Mouse (Mus musculus): ENCODE data around the gene Plcg1.

Gene Plcg1

DNA sequence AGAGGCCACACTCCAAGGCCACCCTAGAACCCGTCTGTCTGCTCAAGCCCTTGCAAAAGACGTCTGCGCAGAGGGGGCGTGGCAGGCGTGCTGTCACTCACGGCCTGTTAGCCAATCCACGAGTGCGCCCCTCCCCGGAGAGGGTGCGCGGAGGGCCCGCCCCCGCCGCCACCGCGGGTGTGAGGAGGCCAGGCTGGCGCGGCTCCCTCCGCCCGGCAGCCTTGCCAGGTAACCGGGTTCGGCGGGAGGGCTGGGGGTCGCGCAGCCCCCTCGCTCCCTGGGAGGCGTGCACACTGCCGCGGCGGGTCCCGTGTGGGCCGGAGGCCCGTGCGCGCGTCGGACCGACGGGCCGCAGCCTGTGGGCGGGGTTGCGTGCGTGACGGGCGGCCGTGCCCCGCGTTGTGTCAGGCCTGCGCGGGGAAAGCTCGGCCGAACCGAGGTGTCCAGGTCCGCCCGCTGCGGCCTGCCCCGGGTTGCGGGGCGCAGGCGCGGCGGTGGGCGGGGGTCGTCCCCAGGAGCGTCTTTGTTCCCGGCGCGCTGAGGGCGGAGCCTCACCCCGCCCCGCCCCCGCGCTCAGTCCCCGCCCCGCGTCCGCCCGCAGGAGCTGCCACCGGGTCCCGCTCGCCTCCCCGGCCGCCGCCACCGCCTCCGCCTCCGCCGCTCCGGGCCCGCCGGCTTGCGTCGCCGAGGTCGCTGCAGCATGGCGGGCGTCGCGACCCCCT is at the start of gene Plcg1:
Gene Plcg1, plus strand, starts transcription at position 184 of the 722 bp plus-strand sequence.
- DNase-seq (ENCODE audit: low read depth) = peak; percentile 88

DNA sequence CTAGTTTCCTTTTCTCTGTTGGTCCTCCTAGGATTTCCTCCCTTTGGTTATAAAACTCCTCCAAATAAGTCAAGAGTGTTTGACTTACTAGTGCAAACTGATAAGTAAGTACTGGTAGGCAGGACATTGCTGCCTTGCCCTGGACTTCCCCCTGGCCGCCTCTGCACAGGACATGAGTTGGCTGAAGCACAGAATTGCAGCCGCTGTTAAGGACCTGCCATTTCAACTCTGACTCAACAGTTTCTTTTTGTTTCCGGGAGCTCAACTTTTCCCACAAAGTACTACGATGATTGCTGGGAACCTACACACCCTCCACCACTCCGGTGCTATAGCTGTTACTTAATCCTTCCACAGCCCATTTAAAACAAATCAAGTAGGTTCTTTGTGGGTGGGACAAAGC is 30.8 kb upstream of the Plcg1 start:
- peak; percentile 94 for DNase-seq (ENCODE audit: low read depth)

- peak; percentile 45 for DNase-seq (ENCODE audit: low read depth)
Measured at GRCm38 (mm10) chr2:160701603-160702002, 29.5 kb upstream of the Plcg1 start.

DNA sequence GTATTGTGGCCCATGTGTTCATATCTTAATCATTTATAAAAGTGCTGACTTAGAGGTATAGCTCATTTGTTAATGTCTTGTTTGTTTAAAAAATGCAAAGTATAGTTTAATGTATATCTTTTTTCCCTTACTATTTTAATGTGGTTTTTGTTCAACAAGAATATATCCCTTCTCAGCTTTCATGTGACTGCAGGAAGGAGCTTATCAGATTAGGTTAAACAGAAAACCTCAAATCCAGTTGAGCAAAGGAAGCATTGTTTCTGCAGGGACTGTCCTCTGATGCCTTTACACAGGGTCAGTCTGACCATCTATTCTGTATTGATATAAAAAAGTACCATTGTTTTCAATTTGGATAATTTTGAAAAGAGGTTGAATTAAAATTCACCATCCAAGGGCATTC is 28.3 kb upstream of the Plcg1 start:
- peak; percentile 79 for DNase-seq (ENCODE audit: low read depth)

- no peak for DNase-seq (ENCODE audit: low read depth)
Measured at GRCm38 (mm10) chr2:160707673-160708072, 23.4 kb upstream of the Plcg1 start.

DNA sequence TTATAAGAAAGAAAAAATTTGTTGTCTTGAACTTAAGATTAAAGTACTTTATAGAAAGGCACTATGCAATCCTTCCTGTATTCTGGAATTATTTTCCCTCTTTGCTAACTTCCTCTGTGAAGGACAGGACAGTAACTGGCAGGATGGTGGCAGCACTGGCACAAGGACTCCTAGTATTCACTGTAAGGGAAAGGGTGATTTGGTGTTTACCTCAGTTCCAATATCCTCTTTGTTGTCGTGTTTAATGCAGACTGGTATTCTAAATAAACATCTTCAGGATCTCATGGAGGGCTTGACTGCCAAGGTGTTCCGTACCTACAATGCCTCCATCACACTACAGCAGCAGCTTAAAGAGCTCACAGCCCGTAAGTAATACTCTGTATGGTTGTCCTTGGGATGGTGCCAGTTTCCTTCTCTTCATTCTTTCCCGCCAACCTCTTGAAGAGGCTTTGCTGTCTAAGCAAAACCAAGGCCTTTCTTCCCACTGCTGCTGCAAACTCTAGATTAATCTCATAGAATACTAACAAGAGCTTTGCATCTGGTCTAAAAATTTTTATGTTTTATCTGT is 15.6 kb upstream of the Plcg1 start:
- DNase-seq (ENCODE audit: low read depth) = no peak

DNA sequence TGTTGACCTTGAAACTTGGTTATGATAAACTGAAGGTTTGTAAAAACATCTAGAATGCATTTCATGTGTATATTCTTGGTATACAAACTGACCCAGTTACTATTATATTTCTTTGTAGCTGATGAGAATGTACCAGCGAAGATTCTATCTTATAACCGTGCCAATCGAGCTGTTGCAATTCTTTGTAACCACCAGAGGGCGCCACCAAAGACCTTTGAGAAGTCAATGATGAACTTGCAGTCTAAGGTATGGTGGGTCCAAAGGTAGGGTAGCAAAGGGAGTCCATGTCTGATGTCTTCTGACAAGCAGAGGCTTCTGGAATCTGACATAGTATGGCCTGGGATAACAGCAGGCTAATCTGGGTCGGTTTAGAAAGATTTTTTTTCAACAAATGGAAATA is 13.8 kb upstream of the Plcg1 start:
- peak; percentile 66 for DNase-seq (ENCODE audit: low read depth)

GRCm38 (mm10) chr2:160718811-160719210 is 12.3 kb upstream of the Plcg1 start:
- no peak for DNase-seq (ENCODE audit: low read depth)

DNA sequence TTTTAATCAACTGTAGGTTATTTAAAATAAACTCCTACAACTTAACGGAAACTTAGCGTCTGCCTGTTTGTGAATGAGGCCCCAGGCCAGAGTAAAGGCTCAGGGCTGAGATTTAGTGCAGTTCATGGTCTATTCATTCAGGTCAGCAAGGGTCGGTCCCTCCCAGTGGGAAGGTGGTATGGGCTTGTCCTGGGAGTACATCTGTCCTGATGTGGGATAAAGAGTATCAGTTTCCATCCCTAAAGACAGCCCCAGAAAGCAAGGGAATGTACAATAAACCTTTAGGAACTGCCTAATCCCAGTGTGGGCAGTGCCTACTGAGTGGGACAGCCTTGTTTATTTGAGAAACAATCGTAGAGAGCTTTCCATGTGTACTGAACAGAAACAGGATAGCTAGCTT is 8.4 kb upstream of the Plcg1 start:
- DNase-seq (ENCODE audit: low read depth) = no peak

GRCm38 (mm10) chr2:160723613-160724375 is 7.3 kb upstream of the Plcg1 start:
- DNase-seq (ENCODE audit: low read depth) = peak; percentile 55

DNA sequence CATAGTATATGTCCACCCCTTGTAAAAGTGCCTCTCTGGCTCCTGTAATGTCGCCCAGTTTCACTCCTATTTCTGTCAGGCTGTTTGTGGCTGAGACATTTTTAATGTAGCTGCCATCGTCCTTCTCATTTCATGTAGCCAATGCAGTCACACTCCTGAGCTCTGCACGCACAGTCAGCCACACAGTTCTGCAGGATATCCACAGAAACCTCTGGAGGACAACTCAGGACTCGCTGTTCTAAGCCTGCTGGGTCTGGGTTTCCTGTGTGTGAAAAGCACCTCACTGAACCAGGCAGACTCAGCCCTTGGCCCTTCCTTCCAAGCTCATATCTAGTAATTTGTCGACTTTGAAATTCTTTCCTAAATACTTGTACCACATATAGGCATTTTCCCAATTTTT is 6.6 kb upstream of the Plcg1 start:
- DNase-seq (ENCODE audit: low read depth) = no peak

DNA sequence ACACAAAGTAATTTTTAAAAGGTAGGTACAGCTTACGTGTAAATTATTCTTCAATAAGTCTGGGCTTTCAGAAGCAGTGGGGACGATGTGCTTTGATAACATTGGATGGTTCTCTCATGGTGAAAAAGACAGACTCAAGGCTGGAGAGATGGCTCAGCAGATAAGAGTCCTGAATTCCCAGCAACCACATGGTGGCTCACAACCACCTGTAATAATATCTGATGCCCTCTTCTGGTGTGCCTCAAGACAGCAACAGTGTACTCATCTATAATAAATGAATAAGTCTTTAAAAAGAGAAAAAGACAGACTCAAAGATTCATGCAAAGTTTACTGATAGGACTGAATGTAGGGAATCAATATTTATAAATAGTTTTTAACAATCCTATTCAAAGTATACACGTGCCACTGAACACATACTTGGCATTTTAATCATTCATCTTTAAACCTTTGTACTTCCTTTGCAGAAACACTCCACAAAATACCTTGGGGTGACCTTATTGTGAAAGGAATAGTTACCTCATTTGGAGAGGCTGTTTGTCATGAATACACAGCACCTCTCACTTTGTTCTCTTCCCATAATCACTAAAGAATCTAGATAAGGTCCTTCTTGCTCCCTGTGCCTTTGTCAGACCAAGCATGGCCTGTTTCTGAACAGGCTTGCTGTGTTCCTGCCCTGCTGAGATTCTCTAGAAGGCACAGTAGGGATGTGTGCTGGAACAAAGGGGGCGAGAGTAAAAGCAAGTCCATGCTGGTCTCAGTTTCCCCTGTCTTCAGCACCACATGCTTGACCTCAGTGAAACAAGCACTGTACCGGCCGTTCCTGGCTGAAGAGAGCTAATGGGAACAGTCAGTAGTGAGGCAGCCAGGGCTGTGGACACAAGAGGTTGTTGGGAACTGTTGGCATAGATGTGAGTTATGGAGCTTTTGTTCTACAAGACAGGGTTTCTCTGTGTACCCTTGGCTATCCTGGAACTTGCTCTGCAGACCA is 4.9 kb upstream of the Plcg1 start:
- DNase-seq (ENCODE audit: low read depth) = no peak

- no peak for DNase-seq (ENCODE audit: low read depth)
Measured at GRCm38 (mm10) chr2:160728972-160729371, 2.1 kb upstream of the Plcg1 start.

- DNase-seq (ENCODE audit: low read depth) = no peak
Measured at GRCm38 (mm10) chr2:160729436-160729835, 1.7 kb upstream of the Plcg1 start.

GRCm38 (mm10) chr2:160729851-160730796 is 976 bp upstream of the Plcg1 start:
- DNase-seq (ENCODE audit: low read depth) = peak; percentile 82

DNA sequence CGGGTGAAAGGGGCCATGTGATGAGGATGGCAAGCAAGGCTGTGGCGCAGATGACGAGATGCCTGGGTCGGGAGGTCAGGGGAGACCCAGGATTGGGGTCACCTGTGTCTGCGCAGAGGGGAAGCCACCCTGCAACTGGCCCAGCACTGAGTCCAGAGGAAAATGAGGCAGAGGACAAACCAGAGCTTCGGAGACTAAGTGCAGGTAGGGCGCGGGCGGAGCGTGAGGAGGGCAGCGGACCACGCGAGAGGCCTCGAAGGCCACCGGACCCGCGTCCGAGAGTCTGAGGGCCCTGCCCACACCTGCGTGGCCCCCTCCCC is 343 bp upstream of the Plcg1 start:
- no peak for DNase-seq (ENCODE audit: low read depth)

DNA sequence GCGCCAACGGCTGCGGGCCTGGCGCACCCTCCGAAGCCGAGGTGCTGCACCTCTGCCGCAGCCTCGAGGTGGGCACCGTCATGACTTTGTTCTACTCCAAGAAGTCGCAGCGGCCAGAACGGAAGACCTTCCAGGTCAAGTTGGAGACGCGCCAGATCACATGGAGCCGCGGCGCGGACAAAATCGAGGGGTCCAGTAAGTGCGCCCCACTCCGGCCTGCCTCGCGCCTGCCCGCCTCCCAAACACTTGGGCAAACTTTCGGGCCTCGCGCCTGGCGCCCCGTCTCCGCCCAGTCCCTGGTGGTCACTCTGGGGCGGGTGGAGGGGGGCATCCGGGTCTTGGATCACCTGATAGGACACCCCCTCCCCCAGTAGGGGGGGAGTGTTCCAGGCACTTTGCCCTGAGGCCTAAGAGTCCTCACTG is 750 bp downstream of the Plcg1 start:
- DNase-seq (ENCODE audit: low read depth) = peak; percentile 68

DNA sequence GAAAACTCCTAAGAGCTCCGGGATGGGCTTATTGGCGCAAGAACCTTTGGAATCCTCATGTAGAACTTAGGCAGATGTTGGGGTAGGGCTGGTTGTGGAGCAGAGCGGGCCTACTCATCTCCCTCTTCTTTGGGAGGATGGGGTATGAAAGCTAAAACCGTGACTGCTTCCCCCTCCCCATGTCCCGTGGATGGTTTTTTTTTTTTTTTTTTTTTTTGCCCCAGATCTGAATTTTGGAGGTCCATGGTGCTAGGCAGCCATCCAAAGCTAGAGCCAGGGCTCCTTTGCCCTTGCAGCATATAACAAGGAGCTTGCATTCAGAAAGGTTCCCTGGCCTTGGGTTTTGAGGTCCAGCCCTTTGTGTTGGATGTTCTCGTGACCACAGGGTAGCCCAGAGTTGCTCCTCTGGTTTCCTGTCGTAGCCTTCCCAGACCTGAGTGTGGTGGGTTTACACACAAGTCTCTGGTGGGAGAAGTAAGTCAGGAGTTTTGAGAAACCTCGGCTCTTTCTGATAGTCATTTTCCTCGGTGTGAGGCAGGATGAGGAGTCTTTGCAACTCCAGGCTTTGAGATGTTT is 1.4 kb downstream of the Plcg1 start:
- peak; percentile 54 for DNase-seq (ENCODE audit: low read depth)

DNA sequence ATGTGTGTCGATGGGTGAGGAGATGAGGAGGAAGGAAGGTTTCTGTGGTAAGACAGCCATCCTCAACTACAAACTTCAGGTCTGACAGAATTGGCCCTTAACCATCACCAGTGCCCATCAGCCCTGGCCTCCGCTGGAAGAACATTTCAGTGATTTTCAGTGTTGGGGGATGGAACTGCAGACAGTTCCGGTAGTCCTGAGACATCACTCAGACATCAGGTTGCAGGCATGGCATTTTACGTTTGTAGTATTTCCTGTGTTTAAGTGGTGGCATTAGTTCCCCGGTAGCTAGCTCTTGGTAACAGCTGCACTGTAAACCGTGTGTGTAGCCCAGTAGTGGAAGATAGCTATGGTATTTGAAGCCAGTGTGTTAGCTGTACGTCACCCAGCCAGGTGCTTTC is 2.0 kb downstream of the Plcg1 start:
- no peak for DNase-seq (ENCODE audit: low read depth)

DNA sequence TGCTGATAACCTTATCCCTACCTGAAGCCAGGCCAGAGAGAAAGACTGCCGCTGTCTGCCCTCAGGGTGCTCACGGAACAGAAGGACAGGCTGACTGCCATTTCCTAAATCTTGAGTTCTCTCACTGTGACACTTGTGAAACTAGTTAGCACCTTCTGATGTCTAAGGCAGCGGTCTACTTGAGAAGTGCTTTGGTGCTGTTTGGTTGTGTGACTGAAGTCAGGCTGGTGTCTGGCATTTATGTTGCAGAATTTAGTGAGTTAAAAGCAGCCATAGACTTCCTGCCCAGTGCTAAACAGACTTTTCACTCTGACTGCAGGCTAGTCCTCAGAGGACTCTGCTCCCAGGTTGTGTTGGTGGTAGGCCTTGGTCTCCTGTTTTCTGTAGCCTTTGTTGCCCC is 3.2 kb downstream of the Plcg1 start:
- no peak for DNase-seq (ENCODE audit: low read depth)
